Mouse (Mus musculus): ENCODE measurements around the gene Cxcr1. TPM values are rescaled to one million over a fixed set of nuclear protein-coding genes. Genes with fewer than 3 reads are reported as not detected.

The Cxcr1 gene
- polyA plus RNA-seq (2014; fragmentation: Illumina TruSeq; extraction: RNeasy Lipid Tissue Mini Kit (QIAGEN cat#74804); ENCODE audit: low read depth, low replicate concordance), result not detected

GRCm38 (mm10) chr1:74194445-74194844, at the start of gene Cxcr1:
Cxcr1 (minus strand) TSS chr1:74194631.

GRCm38 (mm10) chr1:74235938-74236589, 41.6 kb upstream of the Cxcr1 start, which contains the start of gene Arpc2:
Arpc2 (plus strand) TSS chr1:74236084.

GRCm38 (mm10) chr1:74153461-74154184, 40.8 kb downstream of the Cxcr1 start, which contains the start of gene Cxcr2:
Cxcr2 (plus strand) TSS chr1:74153989.

Other genes with a start within 250 kb of the Cxcr1 start
- gene Tns1, start 70.2 kb downstream of the Cxcr1 start, polyA plus RNA-seq (2014; fragmentation: Illumina TruSeq; extraction: RNeasy Lipid Tissue Mini Kit (QIAGEN cat#74804); ENCODE audit: low read depth, low replicate concordance), result 12.4 TPM
- 0.08 TPM for gene Rufy4, start 69.1 kb downstream of the Cxcr1 start, polyA plus RNA-seq (2014; fragmentation: Illumina TruSeq; extraction: RNeasy Lipid Tissue Mini Kit (QIAGEN cat#74804); ENCODE audit: low read depth, low replicate concordance)
- gene Cxcr2, start 40.6 kb downstream of the Cxcr1 start, polyA plus RNA-seq (2014; fragmentation: Illumina TruSeq; extraction: RNeasy Lipid Tissue Mini Kit (QIAGEN cat#74804); ENCODE audit: low read depth, low replicate concordance), result not detected
- gene Arpc2, start 41.5 kb upstream of the Cxcr1 start, polyA plus RNA-seq (2014; fragmentation: Illumina TruSeq; extraction: RNeasy Lipid Tissue Mini Kit (QIAGEN cat#74804); ENCODE audit: low read depth, low replicate concordance), result 310 TPM
- not detected for gene Gpbar1, start 83.9 kb upstream of the Cxcr1 start, polyA plus RNA-seq (2014; fragmentation: Illumina TruSeq; extraction: RNeasy Lipid Tissue Mini Kit (QIAGEN cat#74804); ENCODE audit: low read depth, low replicate concordance)
- 17.6 TPM for gene Aamp, start 90.1 kb upstream of the Cxcr1 start, polyA plus RNA-seq (2014; fragmentation: Illumina TruSeq; extraction: RNeasy Lipid Tissue Mini Kit (QIAGEN cat#74804); ENCODE audit: low read depth, low replicate concordance)
- 4.7 TPM for gene Pnkd, start 90.3 kb upstream of the Cxcr1 start, polyA plus RNA-seq (2014; fragmentation: Illumina TruSeq; extraction: RNeasy Lipid Tissue Mini Kit (QIAGEN cat#74804); ENCODE audit: low read depth, low replicate concordance)
- 2.1 TPM for gene Tmbim1, start 111.0 kb upstream of the Cxcr1 start, polyA plus RNA-seq (2014; fragmentation: Illumina TruSeq; extraction: RNeasy Lipid Tissue Mini Kit (QIAGEN cat#74804); ENCODE audit: low read depth, low replicate concordance)
- gene Catip, start 167.5 kb upstream of the Cxcr1 start, polyA plus RNA-seq (2014; fragmentation: Illumina TruSeq; extraction: RNeasy Lipid Tissue Mini Kit (QIAGEN cat#74804); ENCODE audit: low read depth, low replicate concordance), result 8.5 TPM
- 0.35 TPM for gene Slc11a1, start 180.6 kb upstream of the Cxcr1 start, polyA plus RNA-seq (2014; fragmentation: Illumina TruSeq; extraction: RNeasy Lipid Tissue Mini Kit (QIAGEN cat#74804); ENCODE audit: low read depth, low replicate concordance)
- 2.3 TPM for gene Ctdsp1, start 196.9 kb upstream of the Cxcr1 start, polyA plus RNA-seq (2014; fragmentation: Illumina TruSeq; extraction: RNeasy Lipid Tissue Mini Kit (QIAGEN cat#74804); ENCODE audit: low read depth, low replicate concordance)
- gene Vil1, start 214.7 kb upstream of the Cxcr1 start, polyA plus RNA-seq (2014; fragmentation: Illumina TruSeq; extraction: RNeasy Lipid Tissue Mini Kit (QIAGEN cat#74804); ENCODE audit: low read depth, low replicate concordance), result 0.08 TPM